Mouse (Mus musculus) lung, adult 2 months (tissue): ENCODE data around the gene Otud1.
A peak's percentile ranks its signal among the peaks of the same experiment; 100 is the strongest.

Experiments
- CTCF ChIP-seq: fragments of 200-500 bp; IDR thresholded peaks from 2 replicates; pipeline ENCODE4 v1.5.1; 2011; ENCODE audit warnings: mild to moderate bottlenecking, low read length, control low read depth; ENCODE audit not compliant: insufficient read depth
- POLR2A ChIP-seq: fragments of 200-500 bp; IDR thresholded peaks from 2 replicates; pipeline ENCODE4 v1.6.1; 2011; ENCODE audit warnings: low read depth, mild to moderate bottlenecking, control low read depth, low read length, borderline replicate concordance; ENCODE audit errors: extremely low read depth

- TF ChIP-seq POLR2A (peak; percentile 89; the same call in 1 of the 2 replicates), CTCF (no peak)
These were observed at the start of gene Otud1 for GRCm38 (mm10) chr2:19657158-19657874.
